Mouse (Mus musculus): Measurements from ENCODE around the gene Srm.

GRCm38 (mm10) chr4:148598826-148599225, 7.5 kb downstream of the Srm start:
- TF ChIP-seq CTCF (IDR thresholded peaks at IDR 0.05; ENCODE audit: low read depth, low read length) (no peak), POLR2A (IDR thresholded peaks at IDR 0.05; ENCODE audit: borderline replicate concordance, low read depth, low read length) (no peak)

All from bone marrow macrophage, adult 2 months (primary cell).